Mouse (Mus musculus): ENCODE data around the gene Smg5. TPM values are rescaled to one million over a fixed set of nuclear protein-coding genes. Genes with fewer than 3 reads are reported as not detected.
A peak's percentile ranks its signal among the peaks of the same experiment; 100 is the strongest.
"Not testable (repeated sequence)": the region's sequence is repeated elsewhere in the genome, so short reads cannot be mapped to it uniquely, and the experiment has no call there.

The Smg5 gene
- 42.0 and 44.5 TPM in 2 replicates for polyA plus RNA-seq (2014; fragmentation: Nextera tagmentation; extraction: Ambion mirVana)

GRCm38 (mm10) chr3:88336058-88337013, at the start of gene Smg5, which contains the start of gene Tmem79:
TSS of gene Smg5 (plus strand) at chr3:88336260.
TSS of gene Tmem79 (minus strand) at chr3:88336148.
- DNase-seq (ENCODE audit: low spot score): peak; percentile 95
- H3K36me3 ChIP-seq (ENCODE audit: control insufficient read depth, insufficient read depth, low read length): no peaks in the 10 kb centered on the region
- no peaks in the 10 kb centered on the region for H3K9me3 ChIP-seq (ENCODE audit: control insufficient read depth, low read length)
- 3% methylated on average over 58 of the region's 66 CpGs for WGBS
- H3K4me2 ChIP-seq (replicated peaks; ENCODE audit: low read depth, low read length): peak within 1 kb of the TSS; percentile 53
- H3K27ac ChIP-seq (ENCODE audit: low read depth, low read length): peak within 1 kb of the TSS; percentile 87
- peaks cover 8% of the 10 kb centered on the region; the same call in 1 of the 2 replicates for H3K4me1 ChIP-seq (replicated peaks; ENCODE audit: control insufficient read depth, insufficient read depth, low read length)
- peak; percentile 92 for ATAC-seq (ENCODE audit: low FRiP score)
- peak within 1 kb of the TSS; percentile 94 for H3K9ac ChIP-seq (ENCODE audit: low read depth, low read length)
- H3K27me3 ChIP-seq (ENCODE audit: control insufficient read depth, insufficient read depth, low read length): no peaks in the 10 kb centered on the region
- H3K4me3 ChIP-seq (ENCODE audit: low read depth, low read length): peak within 1 kb of the TSS; percentile 82

- DNase-seq (ENCODE audit: low spot score) (no peak), ATAC-seq (ENCODE audit: low FRiP score) (no peak)
- H3K4me1 ChIP-seq (replicated peaks; ENCODE audit: control insufficient read depth, insufficient read depth, low read length): no peaks in the 10 kb centered on the region
- no peak within 1 kb of the TSS for H3K27ac ChIP-seq (ENCODE audit: low read depth, low read length)
- 95% methylated on average over 4 of the region's 4 CpGs for WGBS
- no peak within 1 kb of the TSS for H3K4me3 ChIP-seq (ENCODE audit: low read depth, low read length)
- no peak within 1 kb of the TSS for H3K4me2 ChIP-seq (replicated peaks; ENCODE audit: low read depth, low read length)
- H3K27me3 ChIP-seq (ENCODE audit: control insufficient read depth, insufficient read depth, low read length): no peaks in the 10 kb centered on the region
- no peaks in the 10 kb centered on the region for H3K9me3 ChIP-seq (ENCODE audit: control insufficient read depth, low read length)
- H3K36me3 ChIP-seq (ENCODE audit: control insufficient read depth, insufficient read depth, low read length): no peaks in the 10 kb centered on the region
- no peak within 1 kb of the TSS for H3K9ac ChIP-seq (ENCODE audit: low read depth, low read length)
Observed at GRCm38 (mm10) chr3:88287110-88287509, 49.0 kb upstream of the Smg5 start, which contains the start of gene Gm38392. TSS of gene Gm38392 (minus strand) at chr3:88287210.

GRCm38 (mm10) chr3:88288133-88288713, 47.8 kb upstream of the Smg5 start:
- ATAC-seq (ENCODE audit: low FRiP score): not testable (repeated sequence)
- WGBS: 77% methylated on average over 8 of the region's 10 CpGs

GRCm38 (mm10) chr3:88291970-88292369, 44.1 kb upstream of the Smg5 start:
- 54% methylated on average over 4 of the region's 4 CpGs for WGBS
- Histone ChIP-seq H3K9me3 (ENCODE audit: control insufficient read depth, low read length) (no peaks in the 10 kb centered on the region), H3K36me3 (ENCODE audit: control insufficient read depth, insufficient read depth, low read length) (no peaks in the 10 kb centered on the region), H3K4me3 (ENCODE audit: low read depth, low read length) (no peak overlapping the region), H3K4me1 (replicated peaks; ENCODE audit: control insufficient read depth, insufficient read depth, low read length) (no peaks in the 10 kb centered on the region), H3K27ac (ENCODE audit: low read depth, low read length) (no peak overlapping the region), H3K9ac (ENCODE audit: low read depth, low read length) (no peak overlapping the region), H3K27me3 (ENCODE audit: control insufficient read depth, insufficient read depth, low read length) (no peaks in the 10 kb centered on the region), H3K4me2 (replicated peaks; ENCODE audit: low read depth, low read length) (no peak overlapping the region)
- peak; percentile 19 for DNase-seq (ENCODE audit: low spot score)
- no peak for ATAC-seq (ENCODE audit: low FRiP score)

More at GRCm38 (mm10) chr3:88288133-88288713, 47.8 kb upstream of the Smg5 start:
- H3K4me3 ChIP-seq (ENCODE audit: low read depth, low read length); H3K27me3 ChIP-seq (ENCODE audit: control insufficient read depth, insufficient read depth, low read length); H3K9ac ChIP-seq (ENCODE audit: low read depth, low read length); DNase-seq (ENCODE audit: low spot score); H3K4me2 ChIP-seq (replicated peaks; ENCODE audit: low read depth, low read length); H3K36me3 ChIP-seq (ENCODE audit: control insufficient read depth, insufficient read depth, low read length); H3K4me1 ChIP-seq (replicated peaks; ENCODE audit: control insufficient read depth, insufficient read depth, low read length); H3K27ac ChIP-seq (ENCODE audit: low read depth, low read length); H3K9me3 ChIP-seq (ENCODE audit: control insufficient read depth, low read length): not testable (repeated sequence)

- H3K4me1 ChIP-seq (replicated peaks; ENCODE audit: control insufficient read depth, insufficient read depth, low read length); H3K27me3 ChIP-seq (ENCODE audit: control insufficient read depth, insufficient read depth, low read length); DNase-seq (ENCODE audit: low spot score); H3K4me3 ChIP-seq (ENCODE audit: low read depth, low read length); H3K27ac ChIP-seq (ENCODE audit: low read depth, low read length); H3K9me3 ChIP-seq (ENCODE audit: control insufficient read depth, low read length); H3K4me2 ChIP-seq (replicated peaks; ENCODE audit: low read depth, low read length); ATAC-seq (ENCODE audit: low FRiP score); H3K36me3 ChIP-seq (ENCODE audit: control insufficient read depth, insufficient read depth, low read length): not testable (repeated sequence)
- 0 out of 2 replicates have a peak overlapping the region, but pooled peaks have one; percentile 69 for H3K9ac ChIP-seq (ENCODE audit: low read depth, low read length)
- 69% methylated on average over 1 of the region's 1 CpGs for WGBS
Observed at GRCm38 (mm10) chr3:88295272-88295671, 40.8 kb upstream of the Smg5 start.

- DNase-seq (ENCODE audit: low spot score) (no peak), ATAC-seq (ENCODE audit: low FRiP score) (peak; percentile 46)
- 1% methylated on average over 12 of the region's 12 CpGs for WGBS
- Histone ChIP-seq H3K9ac (ENCODE audit: low read depth, low read length) (peak overlapping the region; percentile 69), H3K4me2 (replicated peaks; ENCODE audit: low read depth, low read length) (peak overlapping the region; percentile 58), H3K9me3 (ENCODE audit: control insufficient read depth, low read length) (no peaks in the 10 kb centered on the region), H3K4me3 (ENCODE audit: low read depth, low read length) (peak overlapping the region; percentile 56), H3K4me1 (replicated peaks; ENCODE audit: control insufficient read depth, insufficient read depth, low read length) (peaks cover 6% of the 10 kb centered on the region), H3K36me3 (ENCODE audit: control insufficient read depth, insufficient read depth, low read length) (peaks cover 13% of the 10 kb centered on the region; the same call in 1 of the 2 replicates), H3K27ac (ENCODE audit: low read depth, low read length) (peak overlapping the region; percentile 73), H3K27me3 (ENCODE audit: control insufficient read depth, insufficient read depth, low read length) (no peaks in the 10 kb centered on the region)
Observed at GRCm38 (mm10) chr3:88296110-88296560, 39.9 kb upstream of the Smg5 start.

- H3K9ac ChIP-seq (ENCODE audit: low read depth, low read length): peak within 1 kb of the TSS; percentile 69
- peak within 1 kb of the TSS; percentile 56 for H3K4me3 ChIP-seq (ENCODE audit: low read depth, low read length)
- H3K4me1 ChIP-seq (replicated peaks; ENCODE audit: control insufficient read depth, insufficient read depth, low read length): peaks cover 6% of the 10 kb centered on the region
- under 1% methylated on average over 44 of the region's 44 CpGs for WGBS
- no peaks in the 10 kb centered on the region for H3K9me3 ChIP-seq (ENCODE audit: control insufficient read depth, low read length)
- ATAC-seq (ENCODE audit: low FRiP score) (peak; percentile 99), DNase-seq (ENCODE audit: low spot score) (peak; percentile 98)
- H3K36me3 ChIP-seq (ENCODE audit: control insufficient read depth, insufficient read depth, low read length): peaks cover 15% of the 10 kb centered on the region; the same call in 1 of the 2 replicates
- no peaks in the 10 kb centered on the region for H3K27me3 ChIP-seq (ENCODE audit: control insufficient read depth, insufficient read depth, low read length)
- peak within 1 kb of the TSS; percentile 73 for H3K27ac ChIP-seq (ENCODE audit: low read depth, low read length)
- peak within 1 kb of the TSS; percentile 58 for H3K4me2 ChIP-seq (replicated peaks; ENCODE audit: low read depth, low read length)
Observed at GRCm38 (mm10) chr3:88296561-88297318, 39.3 kb upstream of the Smg5 start, which contains the start of the genes Tsacc and Cct3. TSS of gene Tsacc (minus strand) at chr3:88296999. TSS of gene Cct3 (plus strand) at chr3:88297116.

- peak overlapping the region; percentile 73 for H3K27ac ChIP-seq (ENCODE audit: low read depth, low read length)
- H3K27me3 ChIP-seq (ENCODE audit: control insufficient read depth, insufficient read depth, low read length): no peaks in the 10 kb centered on the region
- H3K9me3 ChIP-seq (ENCODE audit: control insufficient read depth, low read length): no peaks in the 10 kb centered on the region
- peaks cover 6% of the 10 kb centered on the region for H3K4me1 ChIP-seq (replicated peaks; ENCODE audit: control insufficient read depth, insufficient read depth, low read length)
- WGBS: under 1% methylated on average over 30 of the region's 30 CpGs
- peaks cover 15% of the 10 kb centered on the region; the same call in 1 of the 2 replicates for H3K36me3 ChIP-seq (ENCODE audit: control insufficient read depth, insufficient read depth, low read length)
- no peak for DNase-seq (ENCODE audit: low spot score)
- H3K4me2 ChIP-seq (replicated peaks; ENCODE audit: low read depth, low read length): peak overlapping the region; percentile 53
- peak overlapping the region; percentile 56 for H3K4me3 ChIP-seq (ENCODE audit: low read depth, low read length)
- 0 out of 2 replicates have a peak, but pooled peaks have one; percentile 12 for ATAC-seq (ENCODE audit: low FRiP score)
- peak overlapping the region; percentile 64 for H3K9ac ChIP-seq (ENCODE audit: low read depth, low read length)
Observed at GRCm38 (mm10) chr3:88297321-88297851, 38.7 kb upstream of the Smg5 start.

Data from hindbrain, embryonic 11.5 days (tissue).